Mouse (Mus musculus) kidney, adult 2 months (tissue): Measurements from ENCODE around the gene Helz.

ENCODE experiments used
- CTCF ChIP-seq: fragments of 200-500 bp; conservative IDR thresholded peaks from 2 replicates; pipeline ENCODE4 v1.5.1; 2011; ENCODE audit warnings: low read depth, mild to moderate bottlenecking, control low read depth, low read length, moderate library complexity, mixed read lengths; ENCODE audit not compliant: insufficient read depth, insufficient read length
- POLR2A ChIP-seq: fragments of 200-500 bp; IDR thresholded peaks from one replicate; pipeline ENCODE4 v1.6.1; 2011; ENCODE audit warnings: low read depth, low read length, control low read depth

GRCm38 (mm10) chr11:107668223-107668622 is 120.5 kb downstream of the Helz start:
- no peak for TF ChIP-seq CTCF
- no peak for TF ChIP-seq POLR2A
